Mouse (Mus musculus) bone marrow, adult 2 months (tissue): ENCODE results near the gene Rapgefl1. TPM values are rescaled to one million over a fixed set of nuclear protein-coding genes. Genes with fewer than 3 reads are reported as not detected.

Experiments
- H3K27ac ChIP-seq: fragments of 200-500 bp; 2 replicates; pipeline ENCODE4 v1.5.1; 2012; ENCODE audit warnings: low read depth, mild to moderate bottlenecking, control low read depth, inconsistent platforms, low read length; ENCODE audit not compliant: control insufficient read depth, poor library complexity, insufficient read depth
- H3K4me1 ChIP-seq: fragments of 200-500 bp; 2 replicates; pipeline ENCODE4 v1.6.1; 2011; ENCODE audit warnings: low read length; ENCODE audit not compliant: control insufficient read depth, insufficient read depth
- H3K4me3 ChIP-seq: fragments of 200-500 bp; replicated peaks from 2 replicates; pipeline ENCODE3; 2011; ENCODE audit warnings: mild to moderate bottlenecking, low read depth, low read length, control low read depth; ENCODE audit not compliant: control insufficient read depth
- CTCF ChIP-seq: fragments of 200-500 bp; IDR thresholded peaks from 2 replicates; pipeline ENCODE4 v1.5.1; 2011; ENCODE audit warnings: low read length, control low read depth; ENCODE audit not compliant: control insufficient read depth, insufficient read depth
- POLR2A ChIP-seq: fragments of 200-500 bp; IDR thresholded peaks from 2 replicates; pipeline ENCODE4 v1.6.1; 2011; ENCODE audit warnings: low read depth, mild to moderate bottlenecking, control low read depth, low read length, borderline replicate concordance; ENCODE audit not compliant: control insufficient read depth
- WGBS: fragments of 180-500 bp; shearing (Covaris S2); methylation state at CpG from one replicate; pipeline ENCODE4 v1.1.7; 2018; 5-methylcytosine and 5-hydroxymethylcytosine counted together
- polyA plus RNA-seq: library from polyadenylated mRNA; stranded (reverse); fragments of >200 nt; gene quantifications from 2 replicates; pipeline ENCODE4 v1.2.4, GENCODE M21; 2011; ENCODE audit warnings: low replicate concordance; ENCODE audit not compliant: missing spikeins, insufficient read depth, insufficient read length

The Rapgefl1 gene
- 1.5 and 6.8 TPM in 2 replicates for polyA plus RNA-seq

GRCm38 (mm10) chr11:98836651-98837141, at the start of gene Rapgefl1:
TSS of gene Rapgefl1 (plus strand) at chr11:98836785.
- WGBS, result 1% methylated on average over 48 of the region's 48 CpGs
- no peak for TF ChIP-seq CTCF
- peak; percentile 30; the same call in 1 of the 2 replicates for TF ChIP-seq POLR2A
- Histone ChIP-seq H3K4me3 (peak within 1 kb of the TSS; percentile 54), H3K4me1 (no peaks in the 10 kb centered on the region; the same call in none of the 2 replicates), H3K27ac (peak within 1 kb of the TSS; percentile 85)

GRCm38 (mm10) chr11:98787229-98787628, 49.4 kb upstream of the Rapgefl1 start:
- Histone ChIP-seq H3K4me3 (no peak overlapping the region), H3K27ac (no peak overlapping the region), H3K4me1 (peaks cover 3% of the 10 kb centered on the region; the same call in 1 of the 2 replicates)
- WGBS, result 48% methylated on average over 7 of the region's 7 CpGs
- TF ChIP-seq CTCF (no peak), POLR2A (no peak)

- 85% methylated on average over 1 of the region's 1 CpGs for WGBS
- Histone ChIP-seq H3K27ac (no peak overlapping the region), H3K4me3 (no peak overlapping the region), H3K4me1 (peaks cover 3% of the 10 kb centered on the region; the same call in 1 of the 2 replicates)
- TF ChIP-seq CTCF, result no peak
- no peak for TF ChIP-seq POLR2A
These were observed 48.9 kb upstream of the Rapgefl1 start for GRCm38 (mm10) chr11:98787691-98788090.

GRCm38 (mm10) chr11:98788139-98788538, 48.4 kb upstream of the Rapgefl1 start:
- TF ChIP-seq POLR2A (no peak), CTCF (no peak)
- WGBS, result 88% methylated on average over 5 of the region's 5 CpGs
- no peak overlapping the region for H3K4me3 ChIP-seq

GRCm38 (mm10) chr11:98788550-98789218, 47.9 kb upstream of the Rapgefl1 start:
- no peak overlapping the region for H3K4me3 ChIP-seq
- TF ChIP-seq CTCF (peak; percentile 86), POLR2A (no peak)
- peaks cover 3% of the 10 kb centered on the region; the same call in 1 of the 2 replicates for H3K4me1 ChIP-seq
- H3K27ac ChIP-seq, result peak overlapping the region; percentile 22; the same call in 1 of the 2 replicates
- 2% methylated on average over 18 of the region's 18 CpGs for WGBS

More at GRCm38 (mm10) chr11:98788139-98788538, 48.4 kb upstream of the Rapgefl1 start:
- Histone ChIP-seq H3K27ac (no peak overlapping the region), H3K4me1 (peaks cover 3% of the 10 kb centered on the region; the same call in 1 of the 2 replicates)

GRCm38 (mm10) chr11:98789219-98789807, 47.3 kb upstream of the Rapgefl1 start:
- TF ChIP-seq CTCF (no peak), POLR2A (peak; percentile 50; the same call in 1 of the 2 replicates)
- Histone ChIP-seq H3K27ac (no peak overlapping the region), H3K4me1 (peaks cover 3% of the 10 kb centered on the region; the same call in 1 of the 2 replicates), H3K4me3 (peak overlapping the region; percentile 62)
- 1% methylated on average over 25 of the region's 25 CpGs for WGBS

GRCm38 (mm10) chr11:98789824-98790223, 46.8 kb upstream of the Rapgefl1 start:
- no peak for TF ChIP-seq POLR2A
- TF ChIP-seq CTCF, result no peak
- H3K4me1 ChIP-seq, result peaks cover 3% of the 10 kb centered on the region; the same call in 1 of the 2 replicates
- no peak overlapping the region for H3K27ac ChIP-seq
- 9% methylated on average over 5 of the region's 5 CpGs for WGBS
- no peak overlapping the region for H3K4me3 ChIP-seq

- no peak overlapping the region for H3K4me3 ChIP-seq
- WGBS, result 85% methylated on average over 5 of the region's 5 CpGs
- H3K4me1 ChIP-seq, result peaks cover 3% of the 10 kb centered on the region; the same call in 1 of the 2 replicates
- TF ChIP-seq CTCF, result no peak
- TF ChIP-seq POLR2A, result no peak
- no peak overlapping the region for H3K27ac ChIP-seq
These were observed 45.9 kb upstream of the Rapgefl1 start for GRCm38 (mm10) chr11:98790631-98791205.
